23 mouse cellular contexts compared by ENCODE assay signal in the genomic region with DNA sequence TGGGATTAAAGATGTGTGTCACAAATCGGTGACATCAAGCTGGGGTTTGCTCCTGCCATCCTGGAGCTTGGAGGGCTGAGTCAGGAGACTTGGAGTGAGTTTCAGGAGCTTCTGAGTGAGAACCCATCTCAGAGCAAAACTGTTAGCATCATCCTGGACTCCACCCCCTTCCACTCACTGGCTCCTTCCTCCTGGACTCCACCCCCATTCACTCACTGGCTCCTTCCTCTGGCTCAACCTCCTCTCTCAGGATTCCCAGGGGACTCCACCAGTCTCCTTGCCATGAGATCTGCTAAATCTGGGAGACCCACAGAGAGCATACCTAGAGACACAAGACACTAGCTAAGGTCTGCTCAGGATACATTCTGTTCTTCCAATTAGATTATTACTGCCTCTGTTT. TPM values are rescaled to one million over a fixed set of nuclear protein-coding genes. Genes with fewer than 3 reads are reported as not detected.
"Had no signal": no experiment of that assay in that cellular context is flagged by ENCODE, and none has a peak within 500 bp of the region (broad histone marks: within the 10 kb centered on the region; RNA-seq: fewer than 3 reads in every experiment).

No protein-coding gene starts in this region.

- H3K36me3 ChIP-seq: liver, embryonic 15.5 days; lung, embryonic 15.5 days; midbrain, embryonic 13.5 days; midbrain, embryonic 15.5 days; neural tube, embryonic 13.5 days; neural tube, embryonic 15.5 days had no signal

- ATAC-seq: liver, postnatal 0 days; lung, postnatal 0 days; midbrain, embryonic 13.5 days; midbrain, embryonic 15.5 days had no signal

- H3K27me3 ChIP-seq: liver, embryonic 15.5 days; lung, embryonic 15.5 days; midbrain, embryonic 13.5 days; midbrain, embryonic 15.5 days; neural tube, embryonic 13.5 days; neural tube, embryonic 15.5 days had no signal

- H3K4me2 ChIP-seq: liver, embryonic 15.5 days; lung, embryonic 15.5 days; midbrain, embryonic 11.5 days; midbrain, embryonic 13.5 days; midbrain, embryonic 15.5 days; neural tube, embryonic 13.5 days; neural tube, embryonic 15.5 days had no signal

- H3K9me3 ChIP-seq: liver, embryonic 15.5 days; lung, embryonic 15.5 days; midbrain, embryonic 13.5 days; midbrain, embryonic 15.5 days; neural tube, embryonic 13.5 days; neural tube, embryonic 15.5 days had no signal

- H3K27ac ChIP-seq: liver, embryonic 15.5 days; lung, embryonic 15.5 days; macrophage; midbrain, embryonic 13.5 days; midbrain, embryonic 15.5 days; neural tube, embryonic 13.5 days; neural tube, embryonic 15.5 days had no signal

- H3K4me3 ChIP-seq: liver, embryonic 15.5 days; lung, embryonic 15.5 days; megakaryocyte, embryonic 14.5 days; midbrain, embryonic 13.5 days; midbrain, embryonic 15.5 days; myocyte; neural tube, embryonic 13.5 days; neural tube, embryonic 15.5 days had no signal

- DNase-seq: liver, postnatal 0 days; lung, adult 2 months; lung, postnatal 14 days; lung, postnatal 36 days; retina, postnatal 1 day; right cerebral cortex, adult 18-20 months; right cerebral cortex, postnatal 25 days; right cerebral cortex, postnatal 4 days; spleen, adult 18-20 months; thymus, adult 18-20 months; thymus, postnatal 36 days had no signal

- H3K4me1 ChIP-seq: liver, embryonic 15.5 days; lung, embryonic 15.5 days; megakaryocyte, embryonic 14.5 days; midbrain, embryonic 13.5 days; midbrain, embryonic 15.5 days; neural tube, embryonic 13.5 days; neural tube, embryonic 15.5 days had no signal

- H3K9ac ChIP-seq: liver, embryonic 15.5 days; liver, postnatal 0 days; lung, embryonic 15.5 days; midbrain, embryonic 13.5 days; midbrain, embryonic 15.5 days; neural tube, embryonic 13.5 days; neural tube, embryonic 15.5 days had no signal

RNA-seq across cellular contexts. Expression of a gene that starts 35.2 kb away (rescaled TPM):
- total RNA-seq: megakaryocyte progenitor cell, adult 5-6 weeks had no signal
